Comparison of ENCODE assay signal across 19 mouse cellular contexts in genomic region chr9:27136651-27137050, GRCm38 (mm10).
"Had no signal": no experiment of that assay in that cellular context is flagged by ENCODE, and none has a peak within 500 bp of the region (broad histone marks: within the 10 kb centered on the region; RNA-seq: fewer than 3 reads in every experiment).

No protein-coding gene starts in this region.

- DNase-seq: kidney, adult 11 months; kidney, adult 9 months; kidney, postnatal 14 days; layer of hippocampus, adult 9-11 months; left cerebral cortex, postnatal 4 days; liver, postnatal 0 days; lung, embryonic 14.5 days; thymus, adult 18-20 months; thymus, postnatal 36 days had no signal

- H3K4me3 ChIP-seq: layer of hippocampus, adult 2 months; limb, embryonic 12.5 days; limb, embryonic 15.5 days; megakaryocyte, embryonic 14.5 days; midbrain, embryonic 10.5 days; midbrain, embryonic 13.5 days; myocyte; neural tube, embryonic 13.5 days had no signal

- H3K27ac ChIP-seq: layer of hippocampus, adult 2 months; limb, embryonic 12.5 days; limb, embryonic 15.5 days; liver, embryonic 14.5 days; macrophage; midbrain, embryonic 10.5 days; midbrain, embryonic 13.5 days; neural tube, embryonic 13.5 days had no signal
